Mouse (Mus musculus) hindbrain, embryonic 10.5 days (tissue): ENCODE measurements at regions not wholly inside any gene's neighbourhood (a gene's known extent, or its start where the extent isn't known, plus 50 kb on each side); places are given as distances from the start of the nearest gene placed in this dataset.
A peak's percentile ranks its signal among the peaks of the same experiment; 100 is the strongest.

Experiments used
- DNase-seq: peaks from one replicate; pipeline ENCODE4 v3.0.0-alpha.2; 2017; ENCODE audit warnings: low spot score
- H3K27ac ChIP-seq: fragments of 300-500 bp; sonication (generic); 2 replicates; pipeline ENCODE4 v1.5.1; 2016; ENCODE audit warnings: mild to moderate bottlenecking, moderate library complexity
- H3K27me3 ChIP-seq: fragments of 300-500 bp; sonication (generic); 2 replicates; pipeline ENCODE4 v1.6.1; 2016; ENCODE audit warnings: mild to moderate bottlenecking; ENCODE audit not compliant: poor library complexity, insufficient read depth, severe bottlenecking
- H3K36me3 ChIP-seq: fragments of 300-500 bp; sonication (generic); 2 replicates; pipeline ENCODE4 v1.6.1; 2016; ENCODE audit warnings: mild to moderate bottlenecking, moderate library complexity
- H3K4me1 ChIP-seq: fragments of 300-500 bp; sonication (generic); replicated peaks from 2 replicates; pipeline ENCODE4 v1.6.1; 2016; ENCODE audit warnings: mild to moderate bottlenecking
- H3K4me3 ChIP-seq: fragments of 300-500 bp; sonication (generic); 2 replicates; pipeline ENCODE4 v1.5.1; 2016; ENCODE audit warnings: mild to moderate bottlenecking, moderate library complexity
- H3K9me3 ChIP-seq: fragments of 300-500 bp; sonication (generic); 2 replicates; pipeline ENCODE4 v1.6.1; 2016; ENCODE audit warnings: mild to moderate bottlenecking, moderate library complexity
- WGBS: fragments of 180-500 bp; shearing (Covaris S2); methylation state at CpG from one replicate; pipeline ENCODE4 v1.1.7; 2016; 5-methylcytosine and 5-hydroxymethylcytosine counted together

DNA sequence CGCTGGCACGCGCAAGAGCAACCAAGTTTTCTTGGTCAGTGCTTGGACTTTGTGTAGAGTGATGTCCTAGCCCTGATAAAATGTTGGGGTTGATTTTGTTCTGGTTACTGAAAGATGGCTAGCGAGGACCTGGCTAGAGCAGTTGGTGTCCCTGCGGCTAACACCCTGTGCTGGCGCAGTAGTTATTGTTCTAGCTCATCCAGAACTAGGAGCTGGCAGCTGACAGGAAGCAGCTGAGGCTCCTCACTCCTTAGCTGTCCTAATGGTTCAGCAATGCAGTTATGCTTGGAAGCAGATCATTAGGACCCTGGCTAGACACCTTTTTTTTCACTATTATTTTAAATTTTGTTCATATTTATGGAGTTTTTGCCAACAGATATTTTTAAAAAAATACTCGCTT, 170.5 kb upstream of the Tank start:
- no peaks in the 10 kb centered on the region for H3K36me3 ChIP-seq
- H3K9me3 ChIP-seq = peaks cover 3% of the 10 kb centered on the region; the same call in 1 of the 2 replicates
- no peak overlapping the region for H3K4me3 ChIP-seq
- 97% methylated on average over 7 of the region's 7 CpGs for WGBS
- DNase-seq = no peak
- 0 out of 2 replicates have a peak, but pooled peaks cover 3% of the 10 kb centered on the region for H3K27me3 ChIP-seq
- H3K27ac ChIP-seq = no peak overlapping the region
- peaks cover 8% of the 10 kb centered on the region for H3K4me1 ChIP-seq

DNA sequence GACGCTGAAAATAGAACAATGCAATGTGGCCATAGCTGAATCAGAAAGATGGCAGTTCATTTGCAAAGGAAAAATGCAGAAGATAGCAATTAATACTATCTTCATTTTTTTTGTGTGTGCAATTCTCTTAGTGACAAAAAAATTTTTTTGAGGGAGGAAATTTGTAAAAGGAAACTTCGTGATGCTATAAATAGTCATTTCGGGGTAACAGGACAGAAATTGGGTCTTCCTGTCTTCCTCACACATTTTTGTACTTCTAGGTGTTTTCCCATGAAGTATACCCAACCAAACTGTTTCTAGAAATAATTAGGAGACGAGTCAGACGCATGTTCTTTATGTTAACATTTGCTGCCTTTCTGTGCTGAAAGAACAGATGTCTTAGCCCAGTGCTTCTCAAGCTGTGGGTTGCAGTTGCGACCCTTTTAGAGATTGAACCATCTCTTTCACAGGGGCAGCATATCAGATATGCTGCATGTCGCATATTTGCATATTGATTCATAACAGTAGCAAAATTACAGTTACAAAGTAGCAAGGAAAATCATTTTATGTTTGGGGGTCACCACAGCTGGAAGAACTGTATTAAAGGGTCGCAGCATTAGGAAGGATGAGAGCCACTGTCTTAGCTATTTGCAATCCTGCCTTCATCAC, 172.2 kb upstream of the Tank start:
- Histone ChIP-seq H3K4me3 (no peak overlapping the region), H3K9me3 (peaks cover 3% of the 10 kb centered on the region; the same call in 1 of the 2 replicates), H3K27me3 (0 out of 2 replicates have a peak, but pooled peaks cover 3% of the 10 kb centered on the region), H3K4me1 (peaks cover 19% of the 10 kb centered on the region), H3K36me3 (no peaks in the 10 kb centered on the region), H3K27ac (no peak overlapping the region)
- WGBS = 88% methylated on average over 8 of the region's 8 CpGs
- DNase-seq = no peak

DNA sequence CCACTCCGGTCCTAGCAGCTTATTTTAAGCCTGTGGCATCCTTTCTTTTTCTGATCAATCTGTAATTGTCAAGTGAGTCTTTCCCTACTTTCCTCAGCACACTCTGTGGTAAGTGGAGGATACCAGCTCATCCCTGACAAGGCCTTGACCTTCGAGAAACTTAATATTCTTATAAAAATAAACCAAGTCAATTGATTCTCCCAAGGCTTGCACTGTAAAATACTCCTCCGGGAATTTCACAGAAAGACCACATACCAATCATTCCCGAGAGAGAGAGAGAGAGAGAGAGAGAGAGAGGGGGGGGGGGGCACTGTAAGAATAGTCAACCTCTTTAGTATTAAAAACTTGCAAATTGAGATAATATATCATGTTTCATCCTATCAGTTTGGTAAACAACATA, 173.1 kb upstream of the Tank start:
- 62% methylated on average over 4 of the region's 4 CpGs for WGBS
- H3K9me3 ChIP-seq = peaks cover 3% of the 10 kb centered on the region; the same call in 1 of the 2 replicates

DNA sequence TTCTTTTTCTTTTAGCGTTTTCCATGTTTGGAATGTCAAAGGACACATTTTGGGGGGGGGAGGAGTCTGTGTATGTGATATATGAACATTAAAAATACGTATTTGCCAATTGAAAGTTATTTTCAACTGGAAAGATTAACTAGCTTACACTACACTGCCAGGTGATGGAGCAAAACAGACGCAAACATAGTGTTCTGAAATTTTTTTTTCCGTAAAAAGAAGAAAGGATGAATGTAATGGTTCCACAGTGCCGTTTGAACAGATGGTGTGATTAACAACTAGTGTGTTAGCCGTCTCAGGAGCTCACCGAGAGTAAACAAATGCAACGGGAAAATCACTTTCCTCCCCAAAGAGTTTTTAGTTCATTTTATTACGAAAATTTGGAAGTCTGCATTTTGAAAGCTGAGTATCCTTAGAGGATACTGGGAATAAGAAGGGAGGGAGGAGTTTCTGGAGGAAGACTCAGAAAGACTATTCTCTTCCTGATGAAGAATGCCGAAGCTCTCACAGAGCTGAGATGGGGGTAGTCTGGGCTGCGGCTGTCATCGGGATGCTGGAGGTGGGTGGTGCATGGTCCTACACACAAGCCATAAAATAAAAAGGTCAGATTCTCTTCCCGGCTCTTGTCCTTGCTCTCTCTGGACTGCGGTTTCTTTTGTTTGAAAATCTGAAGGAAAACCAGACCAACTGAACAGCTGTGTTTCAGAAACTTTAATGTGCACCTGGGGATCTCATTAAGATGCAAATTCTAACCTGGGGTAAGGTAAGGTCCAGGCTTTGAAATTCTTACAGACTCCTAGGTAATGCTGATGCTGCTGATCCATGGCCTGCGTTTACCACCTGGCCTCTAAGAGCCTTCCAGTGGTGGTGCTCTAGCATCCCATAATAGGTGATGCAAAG, 175.5 kb upstream of the Tank start:
- peak overlapping the region; percentile 49 for H3K4me3 ChIP-seq
- H3K4me1 ChIP-seq = peaks cover 25% of the 10 kb centered on the region
- peaks cover 2% of the 10 kb centered on the region; the same call in 1 of the 2 replicates for H3K9me3 ChIP-seq
- H3K27me3 ChIP-seq = 0 out of 2 replicates have a peak, but pooled peaks cover 3% of the 10 kb centered on the region
- peak overlapping the region; percentile 67 for H3K27ac ChIP-seq
- H3K36me3 ChIP-seq = no peaks in the 10 kb centered on the region
- no peak for DNase-seq
- 8% methylated on average over 15 of the region's 15 CpGs for WGBS

More for the DNA sequence above, 173.1 kb upstream of the Tank start:
- Histone ChIP-seq H3K36me3 (no peaks in the 10 kb centered on the region), H3K4me3 (no peak overlapping the region), H3K27me3 (0 out of 2 replicates have a peak, but pooled peaks cover 3% of the 10 kb centered on the region), H3K4me1 (peaks cover 25% of the 10 kb centered on the region), H3K27ac (no peak overlapping the region)
- DNase-seq = no peak

DNA sequence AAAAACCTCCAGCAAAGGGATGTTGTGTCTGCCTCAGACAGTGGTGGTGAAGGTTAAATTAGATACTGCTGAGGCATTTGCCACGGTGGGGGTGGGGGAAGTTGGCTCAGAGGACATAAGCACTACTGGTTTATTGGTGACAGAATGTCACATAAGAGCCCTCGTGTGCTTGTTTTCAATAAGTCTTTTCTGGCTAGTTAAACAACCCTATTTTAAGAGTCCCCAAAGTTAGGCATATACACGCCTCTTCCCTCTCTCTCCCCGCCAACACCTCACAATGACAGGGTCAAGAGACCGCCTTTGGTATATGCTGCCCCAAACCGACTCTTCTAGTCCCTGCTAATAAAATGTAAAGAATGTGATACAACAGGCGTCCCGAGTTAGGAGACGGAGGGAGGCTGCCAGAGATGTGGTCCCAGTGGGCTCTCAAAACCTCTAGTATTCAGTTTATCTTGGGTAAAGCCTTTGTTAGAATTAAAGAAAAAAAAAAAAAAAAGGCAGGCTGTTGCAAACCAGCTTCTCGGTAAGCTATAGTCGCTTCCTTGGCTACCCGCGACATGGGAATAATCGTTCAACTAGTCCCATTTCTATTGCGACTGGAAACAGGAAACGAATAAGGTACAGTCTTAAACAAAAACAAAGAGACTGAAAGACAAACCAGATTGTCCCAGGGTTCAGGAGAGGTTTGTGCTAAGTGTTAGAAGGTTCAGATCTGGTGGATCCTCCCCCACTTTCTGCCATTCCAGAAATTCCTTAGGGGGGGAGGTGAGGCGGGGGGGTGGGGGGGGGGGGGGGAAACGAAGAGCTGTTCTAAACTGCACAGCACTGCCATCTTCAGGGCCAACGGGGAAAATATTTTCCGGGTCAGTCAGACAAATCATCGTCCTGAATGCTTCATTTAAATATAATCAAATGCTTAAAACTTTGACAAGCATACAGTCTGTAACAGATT, 176.5 kb upstream of the Tank start:
- peaks cover 25% of the 10 kb centered on the region for H3K4me1 ChIP-seq
- peak; percentile 77 for DNase-seq
- H3K36me3 ChIP-seq = no peaks in the 10 kb centered on the region
- peak overlapping the region; percentile 49 for H3K4me3 ChIP-seq
- 0 out of 2 replicates have a peak, but pooled peaks cover 3% of the 10 kb centered on the region for H3K27me3 ChIP-seq
- peak overlapping the region; percentile 81 for H3K27ac ChIP-seq
- H3K9me3 ChIP-seq = no peaks in the 10 kb centered on the region
- WGBS = under 1% methylated on average over 21 of the region's 21 CpGs

DNA sequence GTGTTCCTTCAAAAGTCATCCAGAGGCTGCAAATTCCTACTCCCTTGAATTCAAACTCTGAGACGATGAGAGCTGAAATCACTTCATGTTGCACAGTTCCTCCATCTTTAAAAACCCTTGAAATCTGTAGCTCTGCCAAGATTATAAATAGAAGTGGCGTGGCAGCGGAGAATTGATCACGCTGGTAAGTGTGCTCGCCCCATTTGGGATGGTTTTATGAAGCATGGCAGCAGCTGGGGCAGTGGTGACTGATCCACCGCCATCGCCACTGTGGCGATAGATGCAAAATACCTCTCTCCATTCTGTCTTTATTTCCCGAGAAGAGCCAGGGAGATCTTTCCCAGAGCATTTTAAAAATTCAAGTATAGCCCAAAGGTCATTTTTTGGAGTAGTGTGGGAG, 179.8 kb upstream of the Tank start:
- DNase-seq = no peak
- H3K36me3 ChIP-seq = no peaks in the 10 kb centered on the region
- no peaks in the 10 kb centered on the region for H3K9me3 ChIP-seq
- H3K27ac ChIP-seq = no peak overlapping the region
- H3K4me1 ChIP-seq = peaks cover 22% of the 10 kb centered on the region
- 0 out of 2 replicates have a peak, but pooled peaks cover 3% of the 10 kb centered on the region for H3K27me3 ChIP-seq
- H3K4me3 ChIP-seq = no peak overlapping the region
- whole genome bisulfite sequencing = 89% methylated on average over 9 of the region's 9 CpGs

DNA sequence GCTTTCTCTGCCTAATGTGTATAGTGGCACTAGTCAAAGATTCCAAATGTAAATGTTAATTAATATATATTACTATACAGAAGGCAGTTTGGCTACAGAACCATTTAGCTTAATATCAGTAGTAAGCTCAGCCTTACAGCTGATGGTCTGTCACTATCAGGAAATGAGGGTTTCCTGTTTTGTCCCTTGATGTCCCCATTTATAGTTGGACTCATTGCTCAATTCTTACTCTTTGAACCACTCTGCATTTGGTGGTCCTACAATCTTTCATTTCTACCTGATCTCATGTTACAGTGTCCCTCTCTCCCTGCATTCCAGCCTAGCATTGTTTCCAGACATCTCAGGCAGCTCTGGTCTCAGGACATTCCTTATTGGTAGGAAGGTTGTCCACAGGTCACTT, 188.8 kb upstream of the Tank start:
- no peaks in the 10 kb centered on the region for H3K9me3 ChIP-seq
- H3K36me3 ChIP-seq = no peaks in the 10 kb centered on the region
- H3K4me1 ChIP-seq = peaks cover 3% of the 10 kb centered on the region; the same call in 1 of the 2 replicates
- no peaks in the 10 kb centered on the region for H3K27me3 ChIP-seq
- no peak overlapping the region for H3K4me3 ChIP-seq
- no peak overlapping the region for H3K27ac ChIP-seq
- DNase-seq = no peak

DNA sequence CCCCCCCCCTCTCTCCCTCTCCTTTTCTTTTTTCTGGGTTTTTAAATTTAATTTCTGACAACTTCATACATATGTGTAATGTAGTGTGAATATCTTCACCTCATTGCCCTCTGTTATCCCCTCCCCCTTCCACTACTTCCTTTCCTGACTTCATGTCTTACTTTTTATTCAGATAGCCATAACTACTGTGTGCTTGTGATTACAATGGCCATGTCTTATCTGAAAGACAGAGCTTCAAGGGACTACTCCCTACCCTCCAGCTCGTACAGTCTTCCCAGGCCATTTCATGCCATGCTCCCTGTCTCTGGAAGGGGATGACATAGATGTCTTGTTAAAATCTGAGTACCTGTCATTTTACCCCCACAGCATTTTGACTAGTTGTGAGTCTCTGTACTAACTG, 189.2 kb upstream of the Tank start:
- 65% methylated on average over 1 of the region's 1 CpGs for WGBS
- Histone ChIP-seq H3K9me3 (no peaks in the 10 kb centered on the region), H3K36me3 (no peaks in the 10 kb centered on the region), H3K27ac (no peak overlapping the region), H3K4me1 (peaks cover 3% of the 10 kb centered on the region; the same call in 1 of the 2 replicates), H3K27me3 (no peaks in the 10 kb centered on the region), H3K4me3 (no peak overlapping the region)
- DNase-seq = no peak

DNA sequence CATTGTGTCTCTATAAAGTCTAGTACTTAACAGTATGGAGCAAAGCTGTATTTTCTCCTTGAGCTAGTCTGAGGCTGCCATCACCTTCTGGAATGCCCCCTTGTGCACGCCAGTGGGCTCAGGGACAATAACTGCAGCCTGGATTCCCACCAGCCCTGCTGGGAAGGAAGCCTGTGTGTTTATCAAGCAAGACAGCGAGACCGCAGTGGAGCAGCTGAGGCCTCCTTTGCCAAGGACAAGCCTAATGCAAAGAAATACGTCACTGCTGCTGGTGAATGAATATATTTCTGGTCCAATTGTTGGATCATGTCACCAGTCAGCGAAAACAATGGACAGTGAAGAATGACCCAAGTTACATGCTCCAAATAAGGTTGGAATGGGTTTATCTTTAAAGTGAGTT, 190.8 kb upstream of the Tank start:
- H3K27me3 ChIP-seq = no peaks in the 10 kb centered on the region
- H3K36me3 ChIP-seq = no peaks in the 10 kb centered on the region
- no peaks in the 10 kb centered on the region for H3K9me3 ChIP-seq
- peaks cover 3% of the 10 kb centered on the region; the same call in 1 of the 2 replicates for H3K4me1 ChIP-seq
- 58% methylated on average over 5 of the region's 5 CpGs for WGBS
- DNase-seq = no peak
- no peak overlapping the region for H3K4me3 ChIP-seq
- 0 out of 2 replicates have a peak overlapping the region, but pooled peaks have one; percentile 25 for H3K27ac ChIP-seq

DNA sequence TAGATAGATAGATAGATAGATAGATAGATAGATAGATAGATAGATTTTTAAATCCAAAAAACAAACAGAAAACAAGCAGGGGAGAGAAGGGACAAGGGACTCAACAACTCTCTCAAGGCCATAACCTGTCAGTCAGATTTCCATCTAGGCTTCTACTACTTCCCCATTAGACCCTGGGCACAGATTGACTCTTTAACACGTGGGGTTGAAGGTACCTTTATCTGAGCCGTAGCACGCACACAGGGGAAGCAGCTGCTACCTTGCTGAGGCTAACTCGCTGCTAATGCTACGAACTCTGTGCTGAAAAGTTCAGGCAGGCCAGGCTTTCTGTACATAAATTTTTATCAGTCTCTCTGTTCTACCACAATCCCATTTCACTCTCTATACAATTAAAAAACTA, 191.4 kb upstream of the Tank start:
- no peak for DNase-seq
- H3K9me3 ChIP-seq = no peaks in the 10 kb centered on the region
- H3K36me3 ChIP-seq = no peaks in the 10 kb centered on the region
- peaks cover 3% of the 10 kb centered on the region; the same call in 1 of the 2 replicates for H3K4me1 ChIP-seq
- WGBS = 83% methylated on average over 5 of the region's 5 CpGs
- H3K4me3 ChIP-seq = no peak overlapping the region
- no peak overlapping the region for H3K27ac ChIP-seq
- H3K27me3 ChIP-seq = no peaks in the 10 kb centered on the region

DNA sequence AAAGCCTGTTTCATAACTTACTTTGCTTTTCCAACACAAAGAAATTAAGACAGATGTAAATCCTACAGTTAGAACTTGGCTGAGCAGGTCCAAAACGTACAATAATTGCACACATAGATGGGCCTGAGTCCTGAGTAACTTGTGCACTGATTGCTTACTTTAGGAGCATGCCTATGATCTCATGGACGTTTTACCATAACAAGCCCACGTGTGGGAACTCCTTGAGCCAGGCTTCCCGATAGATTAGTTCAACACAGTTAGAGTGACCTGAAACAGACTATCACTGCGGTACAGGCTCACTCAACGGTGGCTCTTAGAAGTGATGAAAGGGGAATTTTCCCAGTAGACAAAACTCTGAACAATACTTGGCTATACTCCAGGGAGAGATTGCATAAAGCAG, 193.9 kb upstream of the Tank start:
- Histone ChIP-seq H3K27me3 (no peaks in the 10 kb centered on the region), H3K36me3 (no peaks in the 10 kb centered on the region), H3K9me3 (no peaks in the 10 kb centered on the region), H3K27ac (no peak overlapping the region), H3K4me3 (no peak overlapping the region), H3K4me1 (peaks cover 3% of the 10 kb centered on the region; the same call in 1 of the 2 replicates)
- WGBS = 85% methylated on average over 6 of the region's 6 CpGs
- DNase-seq = no peak

DNA sequence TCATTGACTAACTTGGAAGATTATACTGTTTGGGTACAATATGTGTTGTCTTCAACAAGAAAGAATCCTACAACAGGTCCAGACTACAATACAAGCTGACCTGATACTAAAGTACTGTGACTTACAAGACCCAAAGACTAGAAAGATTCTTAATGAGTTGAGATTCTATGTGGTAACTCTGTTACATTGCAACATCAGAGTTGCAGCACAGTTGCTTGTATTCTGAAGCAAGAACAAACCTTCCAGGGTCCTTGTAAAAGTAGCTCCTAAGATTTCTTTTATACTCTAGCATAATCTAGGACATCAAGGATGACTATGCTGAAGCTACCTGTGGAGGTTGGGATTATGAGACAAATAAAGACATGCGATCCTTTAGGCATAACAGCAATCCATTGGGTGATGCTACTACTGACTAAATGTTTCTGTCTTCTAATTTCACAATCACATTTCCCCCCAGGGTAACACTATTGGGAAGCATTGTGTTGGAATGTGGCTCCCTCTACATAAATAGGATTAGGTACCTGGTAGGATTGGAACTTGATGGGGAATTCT, 194.6 kb upstream of the Tank start:
- 95% methylated on average over 1 of the region's 1 CpGs for WGBS

More for the DNA sequence above, 194.6 kb upstream of the Tank start:
- H3K27me3 ChIP-seq = no peaks in the 10 kb centered on the region
- DNase-seq = no peak
- H3K36me3 ChIP-seq = no peaks in the 10 kb centered on the region
- H3K27ac ChIP-seq = no peak overlapping the region
- peaks cover 3% of the 10 kb centered on the region; the same call in 1 of the 2 replicates for H3K4me1 ChIP-seq
- no peaks in the 10 kb centered on the region for H3K9me3 ChIP-seq
- H3K4me3 ChIP-seq = no peak overlapping the region
